Mouse (Mus musculus) T-cell, adult 2 months (primary cell): ENCODE data around the gene Nmt1.

Source experiments
- DNase-seq: peaks from one replicate; pipeline ENCODE4 v3.0.0; 2022; ENCODE audit warnings: low spot score

Nmt1 gene

DNA sequence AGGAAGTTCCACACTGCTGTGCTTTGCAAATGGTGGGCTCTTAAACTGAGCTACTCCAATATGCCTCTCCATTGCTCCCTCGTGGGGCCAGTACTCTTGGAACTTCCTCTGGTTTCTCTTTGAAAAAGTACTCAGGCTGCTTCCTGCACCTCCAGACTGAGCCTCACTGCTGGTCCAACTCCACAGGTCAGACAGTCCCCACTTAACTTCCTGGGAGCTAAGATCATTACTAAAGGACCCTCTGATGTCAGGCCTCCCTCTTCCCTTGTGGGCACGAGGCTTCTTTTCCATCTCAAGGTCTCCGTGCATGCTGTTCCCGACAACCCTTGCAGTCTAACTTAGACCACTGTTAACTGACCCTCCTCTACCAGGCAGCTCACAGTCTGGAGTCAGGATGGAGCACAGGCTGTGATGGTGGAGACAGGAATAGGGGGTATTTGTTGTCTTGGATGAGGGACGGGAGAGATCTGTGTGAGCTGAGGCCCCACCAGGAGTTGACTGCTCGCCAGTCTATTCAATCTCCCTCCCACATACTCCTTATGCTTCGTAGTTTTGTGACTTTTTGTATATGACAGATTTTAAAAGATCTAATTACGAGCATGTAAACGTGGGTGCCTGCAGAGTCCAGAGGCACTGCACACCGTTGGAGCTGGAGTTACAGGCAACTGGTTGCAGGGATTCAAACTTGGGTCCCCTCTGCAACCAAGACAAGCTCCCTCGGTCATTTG is 22.6 kb upstream of the Nmt1 start:
- no peak for DNase-seq

DNA sequence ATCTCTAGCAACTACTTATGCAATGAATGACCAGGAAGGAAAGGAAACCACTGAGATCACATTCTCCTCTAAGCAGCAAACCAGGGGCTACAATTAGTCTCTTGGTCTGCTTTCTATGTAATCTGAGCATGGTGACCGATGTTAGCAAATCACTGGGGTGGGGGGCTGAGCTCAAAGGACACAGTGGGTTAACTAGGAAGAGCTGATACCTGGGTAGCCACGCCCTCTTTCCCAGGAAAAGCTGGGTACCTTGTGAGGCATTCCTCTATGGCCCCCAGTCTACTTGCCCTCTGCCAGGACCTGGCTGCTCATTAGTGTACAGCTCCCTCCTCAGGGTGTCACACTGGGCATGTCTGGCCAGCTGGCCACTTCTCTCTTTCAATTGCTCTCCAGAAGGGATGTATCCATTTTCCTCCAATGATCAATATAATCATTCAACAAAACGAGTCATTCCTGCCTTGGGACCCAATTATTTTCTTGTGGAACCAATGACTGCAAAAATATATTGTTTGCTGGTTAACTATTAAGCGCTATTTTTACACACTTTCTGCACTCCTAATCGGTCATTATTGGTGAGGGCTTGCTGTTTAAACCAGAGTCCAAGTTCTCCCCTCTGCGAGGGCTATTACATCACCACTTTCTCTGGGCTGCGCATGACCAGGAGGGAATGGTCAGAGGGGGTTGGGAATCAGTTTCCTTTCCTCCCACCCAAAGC is 21.5 kb upstream of the Nmt1 start:
- no peak for DNase-seq

DNA sequence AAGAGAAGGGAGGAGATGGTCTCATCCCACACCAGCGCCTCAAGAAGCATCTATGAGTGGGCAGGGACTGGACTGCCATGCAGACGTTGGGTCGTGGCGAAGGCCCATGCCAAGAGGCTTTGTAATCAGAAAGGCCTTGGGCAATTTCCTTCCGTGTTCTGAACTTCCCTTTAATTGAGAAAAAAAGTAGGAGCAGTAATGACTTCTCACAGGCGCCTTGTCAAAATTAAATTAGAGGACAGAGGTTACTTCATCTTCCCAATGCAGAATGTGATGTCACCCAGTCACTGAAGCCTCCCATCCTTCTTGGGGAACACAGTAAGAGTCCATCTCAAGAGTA is 21.0 kb upstream of the Nmt1 start:
- no peak for DNase-seq

DNA sequence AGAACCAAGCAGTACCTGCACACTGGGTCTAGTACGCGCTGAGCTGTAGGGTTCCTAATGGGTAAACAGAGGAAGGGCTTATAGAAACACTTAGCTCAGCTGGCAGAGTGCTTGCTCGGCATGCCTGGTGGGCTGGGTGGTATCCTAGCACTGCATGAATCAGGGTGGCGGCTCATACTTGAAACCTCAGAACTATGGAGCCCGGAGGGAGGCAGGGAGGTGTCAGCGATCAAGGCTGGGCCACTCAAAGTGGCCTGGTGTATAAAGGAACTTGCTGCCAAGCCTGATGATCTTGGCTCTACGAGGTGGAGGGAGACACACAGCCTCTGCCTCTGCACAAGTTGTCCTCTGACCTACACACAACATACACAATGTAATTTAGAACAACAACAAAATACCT is 19.4 kb upstream of the Nmt1 start:
- no peak for DNase-seq

DNA sequence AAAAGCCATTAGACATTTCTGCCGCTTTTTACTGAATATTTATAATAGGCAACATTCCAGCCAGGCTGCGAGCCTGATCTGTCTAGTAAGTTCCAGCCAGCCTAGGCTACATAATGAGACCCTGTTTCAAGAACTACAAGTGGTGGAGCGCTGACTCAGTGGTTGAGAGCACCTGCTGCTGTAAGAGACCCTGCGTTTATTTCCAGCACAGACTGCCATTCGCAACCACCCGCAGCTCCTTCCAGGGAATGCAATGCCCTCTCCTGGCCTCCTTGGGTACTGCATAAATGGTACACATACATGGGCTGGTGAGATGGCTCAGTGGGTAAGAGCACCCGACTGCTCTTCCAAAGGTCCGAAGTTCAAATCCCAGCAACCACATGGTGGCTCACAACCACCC is 18.8 kb upstream of the Nmt1 start:
- DNase-seq: peak; percentile 24

DNA sequence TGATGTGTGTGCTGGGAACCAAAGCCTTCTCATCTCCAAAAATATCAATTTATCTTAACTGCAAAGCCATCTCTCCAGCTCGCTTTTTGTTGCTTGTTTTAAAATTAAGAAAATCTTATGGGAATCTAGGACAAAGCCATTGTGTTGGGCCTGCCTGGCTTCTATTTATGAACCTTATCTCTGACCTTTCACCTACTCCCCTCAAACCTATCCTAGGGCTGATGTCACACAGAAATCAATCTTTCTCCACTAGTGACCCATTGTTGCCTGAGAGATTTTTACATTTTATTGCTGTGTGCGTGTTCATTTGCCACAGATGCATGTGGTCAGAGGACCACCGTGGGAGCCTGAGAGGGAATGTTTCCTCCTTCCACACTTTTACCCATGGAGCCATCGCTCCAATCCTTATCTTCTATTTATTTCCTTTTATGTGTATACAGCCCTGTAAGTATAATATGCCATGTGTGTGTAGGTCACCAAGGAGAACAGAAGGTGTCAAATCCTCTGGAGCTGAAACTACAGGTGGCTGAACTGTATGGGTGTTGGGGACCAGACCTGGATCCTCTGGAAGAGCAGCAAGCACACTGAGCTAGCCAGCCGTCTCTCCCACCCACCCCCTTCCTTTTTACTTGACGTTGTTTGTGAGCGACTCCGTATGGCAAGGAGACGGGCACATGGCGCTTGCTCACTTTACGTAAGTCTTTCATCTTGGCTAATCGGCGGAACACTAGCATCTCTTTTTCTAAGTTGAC is 17.4 kb upstream of the Nmt1 start:
- no peak for DNase-seq

DNA sequence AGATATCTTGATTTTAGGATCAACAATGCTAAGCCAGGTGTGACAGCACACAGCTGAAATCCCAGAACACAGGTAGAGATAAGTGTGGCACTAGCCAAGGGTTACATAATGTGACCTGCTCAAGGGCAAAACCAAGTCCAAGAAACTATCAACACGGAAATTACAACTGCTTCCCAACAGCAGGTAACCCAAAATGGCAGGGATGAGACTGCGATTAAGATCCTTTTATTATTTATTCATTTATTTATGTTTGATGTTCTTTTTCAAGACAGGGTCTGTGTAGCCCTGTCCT is 16.8 kb upstream of the Nmt1 start:
- DNase-seq: no peak

DNA sequence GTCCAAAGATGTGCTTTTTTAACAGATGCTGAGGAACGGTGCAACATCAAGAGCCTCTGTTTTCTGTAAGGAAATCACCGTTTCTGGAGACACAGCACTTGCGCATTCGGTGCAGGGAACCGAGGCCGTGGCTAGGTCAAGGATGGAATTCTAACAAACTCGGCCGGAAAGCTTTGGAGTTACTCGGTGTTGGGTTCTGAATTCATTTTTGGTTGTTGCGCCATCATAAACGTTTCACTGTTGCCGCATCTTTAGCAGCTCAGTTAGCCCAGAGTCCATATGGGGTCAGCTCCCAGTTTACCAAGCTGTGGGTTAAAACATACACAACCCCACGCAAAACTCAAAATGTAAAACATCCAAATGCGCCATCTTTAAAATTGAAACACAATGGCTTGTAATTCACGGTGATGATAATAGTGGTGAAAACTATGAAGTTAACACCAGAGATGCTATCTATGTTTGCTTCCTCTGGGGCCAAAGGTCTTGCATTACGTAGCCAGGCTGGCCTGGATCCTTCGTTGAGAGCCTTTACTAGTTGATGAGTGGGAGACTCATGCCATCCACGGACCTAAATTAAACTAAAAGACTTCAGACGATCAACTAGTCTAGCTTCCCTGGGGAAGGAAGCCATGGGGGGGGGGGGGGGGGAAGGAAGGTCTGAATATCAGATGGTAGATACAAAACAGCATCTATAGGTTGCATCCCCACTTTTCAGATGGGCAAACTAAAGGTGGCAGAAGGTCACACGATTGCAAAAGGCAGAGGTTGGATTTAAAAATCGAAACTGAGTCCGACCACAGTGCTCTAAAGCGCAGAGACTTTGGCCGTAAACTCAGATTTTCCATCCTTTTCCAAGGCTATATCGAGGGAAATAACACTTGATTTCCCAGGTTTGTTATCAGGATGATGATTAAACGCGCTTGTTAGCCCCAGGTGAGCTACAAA is 11.8 kb upstream of the Nmt1 start:
- DNase-seq: no peak

DNA sequence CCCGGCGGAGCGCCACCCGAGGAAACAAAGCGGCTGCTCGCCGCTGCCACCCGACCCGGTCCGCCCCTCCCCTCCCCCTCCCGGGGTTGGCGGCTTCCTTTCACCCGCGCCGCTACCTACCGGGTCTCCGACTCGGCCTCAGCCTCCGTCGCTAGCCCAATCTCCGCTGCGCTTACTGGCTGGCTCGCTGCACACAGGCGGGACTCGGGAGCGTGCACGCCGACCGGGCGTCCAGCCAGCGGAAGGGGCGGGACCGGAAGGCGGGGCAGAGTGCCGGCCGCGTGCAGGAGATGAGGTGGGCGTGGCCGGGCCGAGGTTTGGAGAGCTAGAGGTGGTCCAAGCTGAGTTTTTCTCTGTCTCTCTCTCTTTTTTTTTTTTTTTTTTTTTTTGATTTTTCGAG is 11.1 kb upstream of the Nmt1 start:
- DNase-seq: peak; percentile 92

DNA sequence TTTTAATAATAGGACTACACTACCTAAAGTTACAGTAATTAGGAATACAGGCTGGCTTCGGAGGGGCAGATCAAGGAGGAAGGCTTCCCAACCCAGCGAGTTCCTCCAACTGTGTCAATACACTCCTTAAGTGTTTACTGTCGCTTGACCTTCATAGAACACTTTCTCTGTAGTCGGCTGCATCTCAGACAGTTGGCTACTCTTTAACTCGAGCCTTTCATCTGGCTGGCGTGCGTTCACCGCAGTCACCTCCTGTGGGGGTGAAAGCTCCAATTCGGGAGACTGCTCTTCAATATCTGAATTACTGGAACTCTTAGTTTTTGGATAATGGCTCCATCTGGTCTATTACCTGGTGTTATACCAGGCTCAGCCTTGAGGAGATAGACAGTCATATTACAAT is 10.3 kb upstream of the Nmt1 start:
- DNase-seq: no peak

DNA sequence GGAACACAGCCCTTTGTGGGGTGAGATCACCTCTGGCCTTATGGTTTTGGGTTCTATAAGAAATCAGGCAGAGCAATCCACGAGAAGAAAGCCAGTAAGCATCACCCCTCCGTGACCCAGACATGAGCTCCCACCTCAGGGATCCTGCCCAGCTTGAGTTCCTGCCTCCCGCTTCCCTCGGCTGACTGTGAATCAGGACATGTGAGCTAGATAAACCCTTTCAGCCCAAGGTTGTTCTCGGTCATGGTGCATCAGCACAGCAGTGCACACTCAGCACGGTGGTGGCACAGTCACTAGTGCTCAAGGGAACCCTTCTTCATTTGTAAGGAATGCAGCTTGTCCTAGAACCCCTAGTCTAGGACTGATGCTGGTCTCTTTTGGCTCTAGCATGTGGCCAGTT is 9.1 kb upstream of the Nmt1 start:
- no peak for DNase-seq

DNA sequence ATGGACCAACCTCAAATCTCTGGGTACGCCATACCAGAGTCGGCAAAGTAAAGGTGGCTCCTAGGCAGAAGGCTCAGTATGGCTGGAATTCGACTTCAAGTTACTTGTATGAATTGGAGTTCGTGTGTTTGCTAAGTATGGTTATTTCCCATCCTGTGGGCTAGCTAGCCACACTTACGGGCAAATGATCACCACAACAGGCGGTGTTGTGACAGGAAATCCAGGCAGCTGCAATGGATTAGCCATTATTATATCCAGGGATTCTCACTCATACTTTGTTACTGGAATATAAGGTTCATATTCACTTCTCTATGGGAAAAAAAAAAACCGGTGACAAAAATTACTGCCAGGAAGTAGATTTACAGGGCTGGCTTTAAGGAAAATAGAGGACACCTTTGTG is 8.7 kb upstream of the Nmt1 start:
- DNase-seq: no peak

DNA sequence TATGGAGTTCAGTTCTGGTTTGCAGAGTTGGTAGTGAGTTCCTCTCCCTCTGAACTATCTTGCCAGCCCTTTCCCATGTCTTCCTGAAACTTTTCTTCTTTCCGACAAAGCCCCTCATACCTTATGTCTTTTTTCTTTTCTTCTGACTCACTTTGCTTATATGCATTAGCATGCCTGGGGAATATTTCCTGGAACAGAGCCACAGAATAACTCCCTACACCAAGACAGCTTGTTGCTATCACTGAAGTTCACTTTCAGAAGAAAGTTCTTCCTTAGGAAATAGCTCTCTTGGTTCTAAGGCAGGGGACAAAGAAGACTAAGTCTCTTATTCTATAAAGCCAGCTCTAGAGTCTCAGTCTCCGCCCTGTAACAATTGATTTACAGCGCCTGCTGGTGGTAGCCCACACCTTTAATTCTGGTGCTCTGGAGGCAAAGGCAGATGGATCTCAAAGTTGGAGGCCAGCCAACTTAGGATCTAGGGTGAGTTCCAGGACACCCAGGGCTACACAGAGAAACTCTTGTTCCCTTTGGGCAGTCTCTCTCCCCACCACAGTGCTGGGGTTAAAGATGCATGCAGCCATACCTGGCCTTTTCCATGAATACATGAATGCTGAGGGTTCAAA is 7.2 kb upstream of the Nmt1 start:
- no peak for DNase-seq

DNA sequence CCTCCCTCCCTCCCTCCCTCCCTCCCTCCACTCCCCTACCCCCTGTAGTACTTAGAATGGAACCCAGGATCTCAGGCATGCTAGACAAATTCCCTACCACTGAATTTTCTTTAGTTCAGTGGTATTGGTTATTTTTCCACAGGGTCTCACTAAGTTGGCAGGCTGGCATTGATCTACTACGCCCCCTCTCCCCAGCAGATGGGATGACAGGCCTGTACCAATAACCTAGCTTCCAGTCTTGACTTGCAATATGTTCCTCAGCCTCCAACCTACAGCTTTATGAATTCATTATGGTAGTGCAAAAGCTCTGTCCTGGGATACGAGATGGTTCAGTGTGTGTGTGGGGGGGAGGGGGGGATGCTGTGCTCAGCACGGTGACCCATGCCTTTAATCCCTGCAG is 4.0 kb upstream of the Nmt1 start:
- DNase-seq: no peak

DNA sequence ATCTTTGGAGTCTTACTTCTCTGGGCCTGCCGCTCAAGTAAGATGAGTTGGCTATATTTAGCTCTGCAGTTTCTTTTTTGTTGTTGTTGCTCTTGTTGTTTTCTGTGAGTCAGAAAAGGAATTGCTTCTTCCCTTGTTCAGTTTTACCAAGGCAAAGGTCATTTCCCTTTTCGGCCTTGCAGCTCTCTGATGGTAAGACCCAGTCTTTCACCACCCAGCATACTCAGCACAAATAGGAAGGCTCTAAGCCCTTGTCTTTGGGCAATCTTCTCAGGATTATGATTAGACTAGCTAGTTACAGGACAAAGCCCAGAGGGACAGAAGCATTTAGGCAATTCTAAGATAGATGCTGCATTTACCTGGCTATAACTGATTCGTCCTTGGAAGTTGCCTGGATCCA is 1.1 kb upstream of the Nmt1 start:
- DNase-seq: no peak

DNA sequence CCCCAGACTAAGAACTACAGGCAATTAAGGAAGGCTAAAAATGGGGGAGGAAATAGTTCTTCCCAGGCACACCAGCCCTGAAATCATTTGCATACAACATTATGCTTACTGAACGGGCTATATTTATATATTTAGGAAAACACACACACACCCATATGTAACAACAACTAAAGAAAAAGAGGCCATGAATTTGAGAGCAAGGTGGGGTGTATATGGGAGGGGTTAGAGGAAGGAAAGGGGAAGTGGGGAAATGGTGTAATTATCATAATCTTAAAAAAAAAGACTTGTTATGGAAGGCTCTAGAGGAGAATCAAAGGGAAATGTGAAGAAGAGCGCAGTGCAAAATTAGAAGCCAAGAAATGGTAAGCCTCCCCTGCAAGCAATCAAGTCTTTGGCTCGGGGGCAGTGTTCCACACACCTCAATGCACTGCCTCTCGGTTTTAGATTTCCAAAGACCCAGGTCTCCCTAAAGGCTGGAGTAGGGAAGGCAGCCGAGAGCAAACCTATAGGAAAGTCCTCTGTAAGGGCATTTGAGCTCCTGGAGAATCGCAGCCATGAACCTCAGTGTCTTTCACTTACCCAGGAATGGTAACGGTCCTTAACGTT is 317 bp upstream of the Nmt1 start:
- DNase-seq: no peak

DNA sequence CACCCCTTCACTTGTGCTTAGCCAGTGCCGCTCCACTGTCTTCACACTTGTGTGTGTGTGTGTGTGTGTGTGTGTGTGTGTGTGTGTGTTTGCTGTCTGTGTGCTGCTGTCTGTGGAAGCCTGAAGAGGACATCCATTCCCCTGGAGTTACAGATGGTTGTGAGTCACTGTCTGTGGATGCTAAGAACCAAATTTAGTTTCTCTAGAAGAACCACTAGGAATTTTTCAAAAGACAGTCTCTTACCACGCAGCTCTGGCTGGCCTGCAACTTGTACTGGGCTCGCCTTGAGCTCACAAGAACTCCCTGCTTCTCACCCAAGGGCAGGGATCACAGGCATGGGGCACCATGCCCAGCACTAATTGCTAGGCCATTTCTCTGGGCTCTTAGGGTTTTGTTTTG is 5.0 kb downstream of the Nmt1 start:
- DNase-seq: no peak

DNA sequence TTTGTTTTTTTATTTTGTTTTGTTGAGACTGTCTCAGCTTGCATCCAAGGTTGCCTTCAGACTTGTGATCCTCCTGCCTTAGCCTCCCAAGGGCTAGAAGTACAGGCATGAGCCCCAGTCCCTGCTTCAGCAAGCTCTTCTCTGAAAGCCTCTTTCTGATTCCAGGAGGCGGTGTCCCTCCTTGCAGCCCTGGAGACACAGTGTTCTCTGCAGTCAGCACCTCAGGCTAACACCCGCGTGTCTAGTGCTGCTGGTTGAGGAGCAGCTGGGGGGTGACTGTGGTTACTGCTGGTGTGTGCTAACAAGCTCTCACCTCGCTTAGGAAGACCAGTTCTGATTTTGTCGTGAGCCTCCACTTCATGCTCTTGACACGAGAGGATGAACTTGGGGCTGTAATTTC is 7.0 kb downstream of the Nmt1 start:
- no peak for DNase-seq

DNA sequence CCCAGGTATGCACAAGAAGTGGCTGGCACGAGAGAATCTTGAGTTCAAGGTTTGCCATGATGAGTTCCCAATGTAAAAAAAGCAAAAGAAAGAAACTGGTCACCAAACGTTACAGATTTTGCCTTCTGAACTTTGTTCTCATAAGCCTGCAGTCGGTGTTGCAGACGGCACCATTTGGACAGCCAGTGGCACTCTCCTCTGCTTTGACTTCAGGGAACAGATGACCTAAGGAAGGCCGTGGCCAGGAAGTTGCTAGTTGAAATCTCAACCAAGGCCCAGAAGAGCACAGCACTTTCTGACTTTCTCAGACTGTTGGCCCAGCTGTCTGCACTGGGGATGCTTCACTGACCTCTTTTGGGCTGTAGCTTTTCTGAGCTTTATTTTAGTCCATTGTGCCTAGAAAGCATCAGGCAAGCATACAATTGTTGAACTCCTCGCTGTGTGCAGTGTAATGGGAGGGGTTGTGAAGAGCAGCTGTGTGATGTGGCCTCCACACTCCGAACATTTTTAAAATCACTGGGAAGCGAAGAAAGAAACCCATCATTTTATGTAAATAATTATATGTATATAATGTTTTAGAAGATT is 9.0 kb downstream of the Nmt1 start:
- no peak for DNase-seq

DNA sequence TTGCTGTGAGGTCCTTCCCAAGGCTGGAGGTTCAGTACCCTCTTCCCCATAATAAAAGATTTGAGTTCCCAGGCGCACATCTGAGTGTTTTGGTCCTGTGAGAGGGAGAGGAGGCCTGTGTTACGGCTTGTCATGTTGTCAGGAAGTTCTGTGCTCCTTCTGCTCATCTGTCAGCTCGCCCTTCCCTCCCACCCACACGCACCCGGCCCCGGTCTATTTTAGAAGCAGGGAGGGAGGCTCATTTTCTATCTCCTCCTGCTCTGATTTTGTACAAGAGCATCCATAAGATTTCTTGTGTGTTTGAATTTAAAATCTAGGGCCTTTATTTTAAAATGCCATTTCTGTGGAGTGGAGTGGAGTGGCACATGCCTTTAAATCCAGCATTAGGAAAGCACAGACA is 10.0 kb downstream of the Nmt1 start:
- no peak for DNase-seq

DNA sequence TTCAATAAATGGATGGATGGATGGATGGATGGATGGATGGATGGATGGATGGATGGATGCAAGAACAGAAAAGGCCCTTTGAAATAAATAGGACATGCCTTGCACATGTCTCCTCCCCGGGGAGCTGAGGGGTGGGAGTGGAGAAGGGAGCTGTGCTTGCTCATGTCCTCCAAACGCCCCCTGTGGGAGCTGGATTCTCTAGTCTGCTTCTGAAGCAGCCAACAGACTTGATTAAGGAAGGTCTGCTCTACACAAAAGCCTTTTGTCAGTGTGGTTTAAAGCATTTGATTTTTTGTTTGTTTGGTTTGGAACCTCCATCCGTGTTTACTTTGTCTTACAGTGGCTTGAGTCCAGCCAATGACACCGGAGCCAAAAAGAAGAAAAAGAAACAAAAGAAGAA is 14.8 kb downstream of the Nmt1 start:
- DNase-seq: no peak
